Mouse (Mus musculus) urinary bladder, postnatal 10 days (tissue): ENCODE data around the gene Shroom2.
"Not testable (repeated sequence)": the region's sequence is repeated elsewhere in the genome, so short reads cannot be mapped to it uniquely, and the experiment has no call there.

Experiments used
- DNase-seq: peaks from one replicate; pipeline ENCODE4 v3.0.0; 2022; ENCODE audit warnings: low spot score

The Shroom2 gene

DNA sequence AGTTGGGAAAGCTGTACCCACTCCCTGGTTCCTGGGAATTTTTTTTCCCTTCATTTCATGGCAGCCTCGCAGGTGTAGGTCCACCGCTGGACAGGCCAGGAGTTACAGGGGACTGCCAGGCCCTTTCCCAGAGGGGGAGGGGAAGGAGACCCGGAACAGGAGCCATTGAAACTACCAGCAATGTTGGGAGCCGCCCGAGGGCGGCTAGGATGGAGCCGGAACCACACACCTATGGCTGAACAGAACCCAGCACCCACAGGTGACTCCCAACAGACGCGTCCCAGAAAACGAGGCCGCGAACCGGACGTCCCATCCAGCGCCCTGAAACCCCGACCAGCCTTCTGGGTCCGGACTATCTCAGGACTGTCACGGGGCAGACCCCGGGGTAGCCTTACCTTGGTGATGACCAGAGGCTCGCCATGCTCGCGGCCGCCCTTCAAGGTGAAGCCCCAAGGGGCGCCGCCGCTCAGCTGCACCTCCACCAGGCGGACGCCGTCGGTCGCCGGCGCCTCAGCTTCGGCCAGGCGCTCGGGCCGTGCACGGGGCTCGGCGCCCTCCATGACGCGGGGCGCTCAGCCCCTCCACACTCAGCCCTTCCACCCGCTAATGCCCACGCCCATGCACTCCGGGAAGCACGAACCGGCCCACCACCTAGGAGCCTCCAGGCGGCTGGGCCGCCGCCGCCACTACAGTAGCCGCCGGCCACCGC is at the start of gene Shroom2:
Shroom2 (minus strand) TSS at position 575 of the 709 bp plus-strand sequence.
- DNase-seq = no peak

- no peak for DNase-seq
These were observed 49.7 kb upstream of the Shroom2 start for GRCm38 (mm10) chrX:152818996-152819395.

DNA sequence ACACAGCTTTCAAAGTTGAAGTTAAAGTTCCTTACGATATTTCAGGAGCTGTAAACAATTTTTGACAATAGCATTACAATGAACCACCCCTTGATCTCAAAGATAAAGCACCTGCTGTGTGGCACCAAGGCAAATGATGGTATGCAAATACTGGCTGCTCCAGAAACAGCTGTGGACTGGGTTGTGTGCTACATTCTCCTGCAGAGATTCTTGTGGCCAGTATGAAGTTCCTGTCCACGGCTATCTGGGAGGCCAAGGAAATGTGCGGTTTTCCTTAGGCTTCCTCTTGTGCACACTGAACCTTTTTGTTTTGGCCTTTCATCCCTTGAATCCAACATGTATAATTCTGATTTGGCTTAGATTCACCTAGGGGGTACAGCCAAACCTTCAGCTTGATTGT is 44.1 kb upstream of the Shroom2 start:
- no peak for DNase-seq

GRCm38 (mm10) chrX:152805317-152805716 is 36.1 kb upstream of the Shroom2 start:
- DNase-seq = no peak

- DNase-seq = no peak
These were observed 19.3 kb upstream of the Shroom2 start for GRCm38 (mm10) chrX:152788611-152789010.

- DNase-seq = no peak
These were observed 18.9 kb upstream of the Shroom2 start for GRCm38 (mm10) chrX:152788129-152788528.

DNA sequence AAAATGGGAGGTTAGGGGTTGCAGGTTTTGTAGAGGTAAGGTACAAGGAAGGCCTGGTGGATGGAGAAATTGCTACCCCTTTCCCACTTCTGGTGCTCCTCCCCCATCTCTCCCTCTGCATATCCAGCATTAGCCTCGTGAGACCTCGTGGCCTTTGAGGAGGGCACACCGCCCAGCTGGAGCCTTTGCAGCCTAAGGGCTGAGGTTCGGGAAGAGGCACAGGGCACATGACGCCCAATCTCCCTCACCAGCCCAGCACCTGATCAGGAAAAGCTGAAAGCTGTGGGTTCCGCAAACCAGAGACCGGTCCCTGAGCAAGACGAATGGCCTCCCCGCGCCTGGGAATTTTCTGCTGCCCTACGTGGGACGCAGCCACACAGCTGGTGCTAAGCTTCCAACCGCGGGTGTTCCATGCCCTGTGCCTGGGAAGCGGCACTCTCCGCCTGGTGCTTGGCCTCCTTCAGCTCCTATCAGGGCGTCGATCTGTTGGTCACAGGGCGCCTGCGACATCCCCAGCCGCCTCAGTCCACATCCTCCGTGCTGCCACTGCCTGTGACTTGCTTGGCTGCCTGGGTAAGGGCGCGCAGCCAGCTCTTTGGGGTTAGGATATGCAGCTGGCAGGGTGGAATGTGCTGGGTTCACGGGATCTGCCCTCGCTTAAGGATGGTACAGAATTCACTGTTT is 12.6 kb upstream of the Shroom2 start, which contains the start of gene Gpr143:
Gpr143 (plus strand) TSS at position 202 of the 684 bp plus-strand sequence.
- DNase-seq = no peak

GRCm38 (mm10) chrX:152769600-152770157 is 414 bp upstream of the Shroom2 start:
- DNase-seq = peak; percentile 12

GRCm38 (mm10) chrX:152764171-152764570 is 5.1 kb downstream of the Shroom2 start:
- DNase-seq = no peak

DNA sequence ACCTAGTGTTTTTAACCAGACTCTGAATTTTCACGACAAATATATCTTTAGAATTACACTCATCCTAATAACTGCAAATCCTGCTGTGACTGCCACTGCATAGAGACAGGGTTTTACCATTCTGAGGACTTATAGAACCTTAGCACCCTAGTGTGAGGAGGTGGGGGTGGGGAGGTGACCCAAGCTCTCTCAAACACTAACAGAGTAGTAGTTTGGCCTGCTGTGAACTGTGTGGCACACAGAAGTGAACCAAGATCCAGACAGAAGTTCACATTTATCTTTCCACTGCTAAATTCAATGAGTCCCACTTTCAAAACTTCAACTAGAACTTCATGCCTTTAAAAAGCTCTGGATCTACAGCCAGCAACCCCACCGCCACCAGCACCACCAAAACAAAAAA is 6.4 kb downstream of the Shroom2 start:
- DNase-seq = no peak

DNA sequence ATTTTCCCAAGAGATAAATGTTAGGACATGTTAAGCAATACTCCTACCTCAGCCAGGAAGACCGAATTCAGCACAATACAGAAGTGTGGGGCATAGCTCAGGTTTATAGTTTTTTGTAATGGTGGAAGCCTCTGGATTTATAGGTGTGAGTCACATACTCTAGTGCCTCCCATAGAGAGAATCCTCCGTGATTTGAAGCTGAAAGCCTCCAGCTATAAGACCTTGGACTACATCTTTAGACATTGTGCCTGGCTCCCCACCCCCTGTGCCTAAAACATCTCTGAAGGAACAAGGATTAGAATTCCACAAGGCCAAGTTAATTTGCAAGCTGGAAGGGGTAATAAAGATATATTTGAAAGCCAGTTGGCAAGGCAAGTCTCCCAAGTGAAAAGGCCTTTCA is 6.8 kb downstream of the Shroom2 start:
- no peak for DNase-seq

DNA sequence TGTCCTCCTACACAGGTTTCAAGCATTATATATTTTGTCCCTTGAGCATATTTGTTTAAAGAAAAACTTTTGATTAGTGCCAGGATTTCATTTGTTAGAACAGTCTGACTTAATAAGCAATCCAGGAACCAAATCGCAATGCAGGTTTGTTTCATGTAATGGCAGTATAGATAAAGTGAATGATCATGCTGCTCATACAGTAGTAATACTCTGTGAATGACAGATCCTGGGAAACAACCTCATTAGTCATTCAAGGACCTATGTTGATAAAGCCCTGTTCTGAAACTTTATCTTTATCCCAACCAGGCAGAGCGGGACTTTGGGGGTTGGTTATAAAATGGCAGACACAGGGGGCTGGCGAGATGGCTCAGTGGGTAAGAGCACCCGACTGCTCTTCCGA is 13.0 kb downstream of the Shroom2 start:
- no peak for DNase-seq

DNA sequence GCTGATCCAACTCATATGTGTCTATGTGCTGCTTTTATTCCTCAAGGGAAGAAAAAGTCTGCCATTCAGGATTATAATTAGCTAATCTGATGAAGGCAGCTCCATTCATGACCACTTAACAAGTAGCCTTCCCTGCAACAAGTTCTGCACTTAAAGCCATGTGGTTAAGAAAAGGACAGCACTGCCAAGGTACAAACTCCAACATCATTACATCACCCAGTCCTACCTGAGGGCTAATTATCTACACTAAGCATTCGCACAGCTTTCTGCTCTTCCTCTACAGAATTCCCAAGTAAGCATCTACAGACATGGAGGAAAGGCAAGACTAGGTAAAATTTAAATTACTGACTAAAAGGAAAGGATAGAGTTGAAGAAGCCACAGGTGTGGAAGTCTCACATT is 13.4 kb downstream of the Shroom2 start:
- DNase-seq = no peak

DNA sequence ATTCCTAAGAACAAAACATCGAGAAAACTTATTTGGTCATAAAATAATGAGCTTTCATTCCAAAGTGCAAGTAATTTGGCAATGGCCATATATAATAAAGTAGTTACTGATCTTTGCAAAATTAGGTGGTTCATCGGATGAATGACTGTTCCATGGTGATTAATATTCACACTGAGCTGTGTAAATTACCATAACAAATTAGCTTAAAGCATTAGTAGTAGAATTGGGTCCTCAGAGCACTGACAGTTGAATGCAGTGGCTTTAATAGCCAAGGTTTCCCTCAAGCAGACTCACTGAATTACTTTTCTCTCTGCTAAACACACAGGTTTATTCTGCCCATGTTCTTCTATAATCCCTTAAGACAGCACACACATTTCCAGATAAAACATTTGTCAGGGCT is 23.3 kb downstream of the Shroom2 start:
- DNase-seq = no peak

DNA sequence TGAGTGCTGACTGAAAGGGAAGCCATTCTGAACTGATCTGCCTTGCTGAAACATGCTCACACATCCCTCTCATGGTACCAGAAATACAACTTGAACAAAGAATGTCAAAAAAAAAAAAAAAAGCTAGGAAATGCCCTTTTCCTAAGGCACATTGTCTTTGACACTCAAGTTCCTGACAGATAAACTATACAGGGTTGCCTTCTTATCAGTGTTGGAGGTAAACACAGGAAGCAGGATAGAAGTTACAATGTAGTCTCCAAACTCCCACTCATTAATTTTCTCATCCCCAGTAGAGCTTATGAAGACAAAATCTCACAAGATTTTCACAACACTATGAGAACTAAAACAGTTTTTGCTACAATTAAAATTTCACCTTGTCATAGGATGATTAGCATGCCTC is 25.6 kb downstream of the Shroom2 start:
- no peak for DNase-seq

DNA sequence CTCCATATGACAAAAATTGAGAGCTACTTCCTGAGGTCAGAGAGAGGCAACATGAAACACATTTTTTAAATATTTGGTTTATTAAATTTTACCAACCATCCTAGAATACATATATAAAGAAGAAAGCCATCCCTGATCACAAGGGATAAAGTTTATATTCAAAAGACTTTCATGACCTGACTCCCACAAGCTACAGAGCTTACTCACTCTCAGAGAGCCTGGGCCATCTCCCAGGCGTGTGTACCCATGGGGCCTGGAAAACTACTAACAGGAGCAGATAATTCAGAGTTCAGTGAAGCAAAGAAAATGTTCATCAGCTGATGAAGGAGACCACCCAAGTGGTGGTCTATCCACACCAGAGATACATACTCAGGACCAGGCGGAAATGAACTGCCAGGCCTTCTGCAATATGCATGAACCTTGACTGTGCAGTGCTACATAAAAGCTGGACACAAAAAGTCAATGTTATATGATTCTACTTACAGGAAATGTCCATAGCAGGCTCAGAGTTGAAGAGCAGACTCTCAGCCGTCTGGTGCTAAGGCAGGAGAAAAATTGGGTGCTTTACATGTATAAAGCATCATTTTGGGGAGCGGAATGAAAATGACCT is 30.4 kb downstream of the Shroom2 start:
- DNase-seq = no peak

DNA sequence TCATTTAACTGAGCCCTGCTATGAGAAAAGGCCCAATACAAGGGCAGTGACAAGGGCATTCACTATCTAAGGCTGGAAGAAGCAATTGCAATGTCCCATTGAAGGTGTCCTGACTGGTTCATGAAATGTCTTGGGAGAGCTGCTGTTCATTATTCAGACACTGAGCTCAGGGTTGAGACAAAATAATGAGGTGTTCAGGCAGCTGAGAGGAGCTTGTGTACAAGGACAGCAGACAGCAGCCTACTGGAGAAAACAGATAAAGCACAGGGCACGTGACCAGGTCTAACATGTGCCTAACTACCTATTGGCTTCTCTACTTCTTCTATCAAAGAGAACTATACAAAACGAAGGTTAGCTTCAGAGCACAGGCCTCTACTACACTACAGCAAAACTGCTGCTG is 31.1 kb downstream of the Shroom2 start:
- DNase-seq = no peak

DNA sequence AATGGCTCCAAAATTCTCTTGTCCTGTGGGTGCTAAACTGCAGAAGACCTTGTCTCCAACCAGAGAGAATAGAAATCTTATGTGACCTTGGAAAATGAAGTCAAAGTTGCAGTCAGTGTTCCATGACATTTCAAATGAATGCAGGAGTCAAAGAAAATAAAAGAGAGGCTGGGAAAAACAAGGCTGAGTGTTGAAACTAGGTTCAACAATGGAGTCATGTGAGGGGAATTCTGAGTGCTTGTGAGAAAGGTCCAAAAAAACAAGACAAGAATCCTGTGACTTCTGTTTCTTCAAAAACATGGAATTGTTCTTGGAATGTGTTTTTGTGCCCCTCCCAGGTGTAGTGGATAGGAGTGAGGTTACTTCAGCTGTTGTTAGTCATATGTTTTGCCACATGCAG is 34.0 kb downstream of the Shroom2 start:
- DNase-seq = no peak

DNA sequence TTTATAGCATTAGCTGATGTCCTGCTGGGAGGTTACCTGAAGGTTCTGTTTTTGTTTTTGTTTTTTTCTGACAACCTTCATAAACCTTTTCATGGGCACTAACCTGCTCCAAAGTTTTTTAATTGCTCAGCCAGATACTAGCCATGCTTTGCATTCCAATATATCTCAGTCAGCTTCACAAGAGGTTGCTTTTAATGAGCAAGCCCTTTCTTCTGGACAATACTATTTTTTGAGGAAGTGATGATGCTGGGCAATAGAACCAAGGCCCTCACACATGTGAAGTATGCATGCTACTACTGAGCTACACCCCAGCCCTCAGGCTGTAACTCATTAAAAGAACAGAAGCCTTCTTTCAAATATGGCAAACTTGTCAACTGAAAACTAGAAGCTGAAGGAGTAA is 52.6 kb downstream of the Shroom2 start:
- DNase-seq = no peak

- not testable (repeated sequence) for DNase-seq
These were observed 58.5 kb downstream of the Shroom2 start for GRCm38 (mm10) chrX:152710715-152711114.

GRCm38 (mm10) chrX:152708359-152708758 is 60.9 kb downstream of the Shroom2 start:
- no peak for DNase-seq

DNA sequence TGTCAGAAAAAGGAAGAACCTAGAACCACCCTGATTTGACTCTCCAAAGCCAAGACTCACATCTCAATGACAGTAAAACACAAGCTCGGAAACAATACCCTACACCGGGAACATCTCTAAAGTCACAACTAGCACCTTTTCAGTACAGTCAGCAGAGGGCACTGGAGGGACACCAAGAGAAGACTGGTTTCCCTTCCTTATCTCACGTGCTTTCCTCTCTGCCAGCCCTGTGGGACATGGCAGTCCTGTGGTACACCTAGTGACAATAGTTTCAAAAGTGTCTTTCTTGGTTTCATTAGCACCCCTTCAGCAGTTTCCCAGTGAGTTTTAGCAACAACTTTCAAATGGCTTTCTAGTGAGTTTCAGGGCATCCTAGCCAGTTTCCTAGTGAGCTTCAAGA is 63.9 kb downstream of the Shroom2 start:
- no peak for DNase-seq

DNA sequence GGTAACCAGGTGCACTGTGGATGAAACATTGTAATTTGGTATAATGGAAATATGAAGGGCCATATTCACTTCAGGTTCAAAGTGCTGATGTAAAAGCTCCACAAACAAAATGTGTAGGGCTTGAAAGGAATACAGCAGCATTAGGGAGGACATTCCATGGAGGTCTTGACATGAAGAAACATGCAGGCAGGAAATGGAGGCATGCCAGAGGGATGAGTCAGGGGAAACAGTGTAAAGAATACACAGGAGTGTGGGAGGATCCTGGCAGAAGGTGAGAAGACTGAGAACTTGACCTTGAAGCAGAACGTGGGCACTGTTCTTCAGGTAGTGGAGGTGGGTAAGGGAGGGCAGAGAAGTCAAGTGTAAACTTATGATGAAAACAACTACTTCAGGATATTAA is 65.6 kb downstream of the Shroom2 start:
- DNase-seq = no peak
